Mouse (Mus musculus) midbrain, embryonic 16.5 days (tissue): ENCODE results near the gene Lrba. TPM values are rescaled to one million over a fixed set of nuclear protein-coding genes. Genes with fewer than 3 reads are reported as not detected.

Experiments used
- ATAC-seq: fragments of 200-750 bp; cut with Nextera tagmentation; 2 replicates; pipeline ENCODE4 v1.8.0; 2017; ENCODE audit warnings: moderate TSS enrichment
- H3K27ac ChIP-seq: fragments of 300-500 bp; sonication (generic); 2 replicates; pipeline ENCODE4 v1.5.1; 2014; ENCODE audit warnings: mild to moderate bottlenecking, low read length, mixed read lengths
- H3K27me3 ChIP-seq: fragments of 300-500 bp; sonication (generic); 2 replicates; pipeline ENCODE4 v1.6.1; 2014; ENCODE audit warnings: low read depth, low read length, mixed read lengths; ENCODE audit not compliant: control insufficient read depth, insufficient read depth
- H3K36me3 ChIP-seq: fragments of 300-500 bp; sonication (generic); 2 replicates; pipeline ENCODE4 v1.6.1; 2014; ENCODE audit warnings: mild to moderate bottlenecking, low read length, moderate library complexity, mixed read lengths; ENCODE audit not compliant: control insufficient read depth, insufficient read depth
- H3K4me1 ChIP-seq: fragments of 300-500 bp; sonication (generic); 2 replicates; pipeline ENCODE4 v1.6.1; 2014; ENCODE audit warnings: mild to moderate bottlenecking, low read length, mixed read lengths; ENCODE audit not compliant: control insufficient read depth, insufficient read depth
- H3K4me2 ChIP-seq: fragments of 300-500 bp; sonication (generic); 2 replicates; pipeline ENCODE4 v1.6.1; 2014; ENCODE audit warnings: mild to moderate bottlenecking, low read length, mixed read lengths
- H3K4me3 ChIP-seq: fragments of 300-500 bp; sonication (generic); 2 replicates; pipeline ENCODE4 v1.5.1; 2014; ENCODE audit warnings: low read depth, mild to moderate bottlenecking, low read length, moderate library complexity, mixed read lengths
- H3K9ac ChIP-seq: fragments of 300-500 bp; sonication (generic); 2 replicates; pipeline ENCODE4 v1.6.1; 2014; ENCODE audit warnings: low read depth, low read length, mixed read lengths
- H3K9me3 ChIP-seq: fragments of 300-500 bp; sonication (generic); replicated peaks from 2 replicates; pipeline ENCODE4 v1.6.1; 2014; ENCODE audit warnings: mild to moderate bottlenecking, low read length, mixed read lengths; ENCODE audit not compliant: control insufficient read depth, poor library complexity, severe bottlenecking
- WGBS: fragments of 180-500 bp; shearing (Covaris S2); extraction: QIAGEN DNeasy Blood & Tissue Kit; methylation state at CpG from one replicate; pipeline ENCODE4 v1.1.7; 2014; 5-methylcytosine and 5-hydroxymethylcytosine counted together
- polyA plus RNA-seq: library from polyadenylated mRNA; unstranded; fragments of >200 nt; fragmentation: Nextera tagmentation; extraction: Ambion mirVana; gene quantifications from 2 replicates; pipeline ENCODE4 v1.2.1, GENCODE M21; 2015

The Lrba gene
- polyA plus RNA-seq, 1 experiment from 2014 or later: 4.5 TPM

- H3K27ac ChIP-seq: peak overlapping the region; percentile 38
- H3K27me3 ChIP-seq: no peaks in the 10 kb centered on the region
- peak; percentile 89 for ATAC-seq
- H3K36me3 ChIP-seq: peaks cover 21% of the 10 kb centered on the region
- no peak overlapping the region for H3K9ac ChIP-seq
- peaks cover 9% of the 10 kb centered on the region for H3K4me1 ChIP-seq
- WGBS: 43% methylated on average over 11 of the region's 11 CpGs
- no peak overlapping the region for H3K4me2 ChIP-seq
- H3K9me3 ChIP-seq: no peaks in the 10 kb centered on the region
- no peak overlapping the region for H3K4me3 ChIP-seq
These were observed 562.4 kb downstream of the Lrba start for GRCm38 (mm10) chr3:86786845-86787351.

GRCm38 (mm10) chr3:86787423-86788123 lies 563.1 kb downstream of the Lrba start:
- ATAC-seq: no peak
- Histone ChIP-seq H3K4me2 (no peak overlapping the region), H3K9me3 (no peaks in the 10 kb centered on the region), H3K9ac (no peak overlapping the region), H3K27ac (peak overlapping the region; percentile 14), H3K36me3 (peaks cover 24% of the 10 kb centered on the region), H3K4me1 (peaks cover 9% of the 10 kb centered on the region), H3K4me3 (no peak overlapping the region), H3K27me3 (no peaks in the 10 kb centered on the region)
- 82% methylated on average over 10 of the region's 10 CpGs for WGBS

- peak overlapping the region; percentile 65 for H3K27ac ChIP-seq
- peaks cover 28% of the 10 kb centered on the region for H3K36me3 ChIP-seq
- no peak overlapping the region for H3K4me2 ChIP-seq
- H3K27me3 ChIP-seq: no peaks in the 10 kb centered on the region
- H3K4me1 ChIP-seq: peaks cover 9% of the 10 kb centered on the region
- H3K9ac ChIP-seq: peak overlapping the region; percentile 43; the same call in 1 of the 2 replicates
- ATAC-seq: no peak
- no peaks in the 10 kb centered on the region for H3K9me3 ChIP-seq
- no peak overlapping the region for H3K4me3 ChIP-seq
- 38% methylated on average over 6 of the region's 6 CpGs for WGBS
These were observed 564.2 kb downstream of the Lrba start for GRCm38 (mm10) chr3:86788711-86789110.

GRCm38 (mm10) chr3:86789752-86790151 lies 565.3 kb downstream of the Lrba start:
- Histone ChIP-seq H3K4me1 (peaks cover 9% of the 10 kb centered on the region), H3K9ac (no peak overlapping the region), H3K36me3 (peaks cover 28% of the 10 kb centered on the region), H3K27ac (peak overlapping the region; percentile 32; the same call in 1 of the 2 replicates), H3K4me2 (no peak overlapping the region), H3K9me3 (no peaks in the 10 kb centered on the region), H3K27me3 (no peaks in the 10 kb centered on the region), H3K4me3 (no peak overlapping the region)
- ATAC-seq: no peak
- WGBS: 81% methylated on average over 5 of the region's 5 CpGs

GRCm38 (mm10) chr3:86793264-86793663 lies 568.8 kb downstream of the Lrba start:
- Histone ChIP-seq H3K36me3 (peaks cover 25% of the 10 kb centered on the region), H3K27me3 (no peaks in the 10 kb centered on the region), H3K27ac (peak overlapping the region; percentile 17; the same call in 1 of the 2 replicates), H3K4me2 (no peak overlapping the region), H3K9ac (no peak overlapping the region), H3K9me3 (no peaks in the 10 kb centered on the region), H3K4me3 (no peak overlapping the region), H3K4me1 (peaks cover 4% of the 10 kb centered on the region; the same call in 1 of the 2 replicates)
- 87% methylated on average over 4 of the region's 4 CpGs for WGBS
- no peak for ATAC-seq

GRCm38 (mm10) chr3:86793720-86794191 lies 569.3 kb downstream of the Lrba start:
- no peaks in the 10 kb centered on the region for H3K9me3 ChIP-seq

GRCm38 (mm10) chr3:86796716-86797115 lies 572.2 kb downstream of the Lrba start:
- no peak overlapping the region for H3K9ac ChIP-seq
- WGBS: 38% methylated on average over 6 of the region's 6 CpGs
- H3K27ac ChIP-seq: no peak overlapping the region
- H3K4me2 ChIP-seq: no peak overlapping the region
- no peaks in the 10 kb centered on the region for H3K27me3 ChIP-seq
- no peaks in the 10 kb centered on the region for H3K4me1 ChIP-seq
- peaks cover 24% of the 10 kb centered on the region for H3K36me3 ChIP-seq
- no peaks in the 10 kb centered on the region for H3K9me3 ChIP-seq
- no peak overlapping the region for H3K4me3 ChIP-seq
- ATAC-seq: no peak

More at GRCm38 (mm10) chr3:86793720-86794191, 569.3 kb downstream of the Lrba start:
- ATAC-seq: 0 out of 2 replicates have a peak, but pooled peaks have one; percentile 24
- H3K4me2 ChIP-seq: no peak overlapping the region
- H3K36me3 ChIP-seq: peaks cover 25% of the 10 kb centered on the region
- WGBS: 50% methylated on average over 1 of the region's 1 CpGs
- H3K4me1 ChIP-seq: peaks cover 4% of the 10 kb centered on the region; the same call in 1 of the 2 replicates
- no peak overlapping the region for H3K27ac ChIP-seq
- no peak overlapping the region for H3K4me3 ChIP-seq
- H3K9ac ChIP-seq: no peak overlapping the region
- H3K27me3 ChIP-seq: no peaks in the 10 kb centered on the region

GRCm38 (mm10) chr3:86797871-86798460 lies 573.5 kb downstream of the Lrba start:
- no peak for ATAC-seq
- Histone ChIP-seq H3K27ac (no peak overlapping the region), H3K27me3 (no peaks in the 10 kb centered on the region), H3K9me3 (no peaks in the 10 kb centered on the region), H3K4me2 (no peak overlapping the region), H3K4me1 (no peaks in the 10 kb centered on the region), H3K4me3 (no peak overlapping the region), H3K36me3 (peaks cover 17% of the 10 kb centered on the region), H3K9ac (no peak overlapping the region)
- WGBS: 86% methylated on average over 13 of the region's 13 CpGs

- 94% methylated on average over 9 of the region's 9 CpGs for WGBS
- H3K9me3 ChIP-seq: no peaks in the 10 kb centered on the region
- no peaks in the 10 kb centered on the region for H3K4me1 ChIP-seq
- no peak overlapping the region for H3K4me2 ChIP-seq
- no peak overlapping the region for H3K27ac ChIP-seq
- no peak for ATAC-seq
- H3K4me3 ChIP-seq: no peak overlapping the region
- H3K9ac ChIP-seq: no peak overlapping the region
- H3K27me3 ChIP-seq: no peaks in the 10 kb centered on the region
- peaks cover 15% of the 10 kb centered on the region; the same call in 1 of the 2 replicates for H3K36me3 ChIP-seq
These were observed 574.6 kb downstream of the Lrba start for GRCm38 (mm10) chr3:86799041-86799440.
